Mouse (Mus musculus) heart, embryonic 13.5 days (tissue): ENCODE data around the gene Gpc3. TPM values are rescaled to one million over a fixed set of nuclear protein-coding genes. Genes with fewer than 3 reads are reported as not detected.
"Not testable (repeated sequence)": the region's sequence is repeated elsewhere in the genome, so short reads cannot be mapped to it uniquely, and the experiment has no call there.

Experiments used
- ATAC-seq: fragments of 200-750 bp; cut with Nextera tagmentation; 2 replicates; pipeline ENCODE4 v1.8.0; 2017; ENCODE audit warnings: moderate TSS enrichment; ENCODE audit not compliant: insufficient number of reproducible peaks, low FRiP score, low TSS enrichment; ENCODE audit errors: extremely low read depth
- H3K27ac ChIP-seq: fragments of 300-500 bp; sonication (generic); replicated peaks from 2 replicates; pipeline ENCODE4 v1.5.1; 2015; ENCODE audit warnings: moderate library complexity, mild to moderate bottlenecking, inconsistent platforms
- H3K27me3 ChIP-seq: fragments of 300-500 bp; sonication (generic); replicated peaks from 2 replicates; pipeline ENCODE4 v1.6.1; 2015; ENCODE audit warnings: mild to moderate bottlenecking, inconsistent platforms
- H3K36me3 ChIP-seq: fragments of 300-500 bp; sonication (generic); 2 replicates; pipeline ENCODE4 v1.6.1; 2015; ENCODE audit warnings: mild to moderate bottlenecking, inconsistent platforms
- H3K4me1 ChIP-seq: fragments of 300-500 bp; sonication (generic); 2 replicates; pipeline ENCODE4 v1.6.1; 2015; ENCODE audit warnings: inconsistent platforms
- H3K4me2 ChIP-seq: fragments of 300-500 bp; sonication (generic); 2 replicates; pipeline ENCODE4 v1.6.1; 2015; ENCODE audit warnings: inconsistent platforms, mild to moderate bottlenecking, moderate library complexity
- H3K4me3 ChIP-seq: fragments of 300-500 bp; sonication (generic); 2 replicates; pipeline ENCODE4 v1.5.1; 2015; ENCODE audit warnings: moderate library complexity, mild to moderate bottlenecking, inconsistent platforms
- H3K9ac ChIP-seq: fragments of 300-500 bp; sonication (generic); 2 replicates; pipeline ENCODE4 v1.6.1; 2015; ENCODE audit warnings: inconsistent platforms, mild to moderate bottlenecking, moderate library complexity
- H3K9me3 ChIP-seq: fragments of 300-500 bp; sonication (generic); 2 replicates; pipeline ENCODE4 v1.6.1; 2016; ENCODE audit warnings: inconsistent platforms
- WGBS: fragments of 180-500 bp; shearing (Covaris S2); methylation state at CpG from one replicate; pipeline ENCODE4 v1.1.7; 2015; ENCODE audit warnings: mixed read lengths; 5-methylcytosine and 5-hydroxymethylcytosine counted together
- polyA plus RNA-seq: library from polyadenylated mRNA; unstranded; fragments of >200 nt; fragmentation: Nextera tagmentation; extraction: Ambion mirVana; gene quantifications from 2 replicates; pipeline ENCODE4 v1.2.1, GENCODE M21; 2015

The Gpc3 gene
- polyA plus RNA-seq, 1 experiment from 2014 or later: 511 TPM

DNA sequence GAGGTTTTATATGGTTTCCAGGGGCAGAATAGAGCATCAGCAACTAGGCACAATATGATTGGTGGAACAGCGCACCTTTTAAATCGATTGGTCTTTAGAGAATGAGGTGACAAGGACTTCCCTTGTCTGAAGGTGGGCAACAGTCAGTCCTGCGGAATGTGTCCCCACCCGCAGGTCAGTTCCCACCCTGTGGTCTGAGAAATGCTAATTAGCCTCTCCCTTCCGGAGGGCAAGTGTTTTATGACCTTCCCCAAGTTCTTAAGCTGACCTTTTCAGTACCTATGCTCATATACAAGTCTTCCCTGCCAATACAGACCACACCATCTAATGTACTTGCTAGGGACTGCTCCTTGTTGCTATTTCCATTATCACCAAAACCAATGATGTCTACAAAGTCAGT, 263.1 kb downstream of the Gpc3 start:
- H3K36me3 ChIP-seq, H3K4me2 ChIP-seq, H3K27me3 ChIP-seq, H3K4me3 ChIP-seq, ATAC-seq, H3K27ac ChIP-seq, H3K4me1 ChIP-seq, H3K9me3 ChIP-seq, H3K9ac ChIP-seq: not testable (repeated sequence)
- WGBS: 71% methylated on average over 5 of the region's 5 CpGs

DNA sequence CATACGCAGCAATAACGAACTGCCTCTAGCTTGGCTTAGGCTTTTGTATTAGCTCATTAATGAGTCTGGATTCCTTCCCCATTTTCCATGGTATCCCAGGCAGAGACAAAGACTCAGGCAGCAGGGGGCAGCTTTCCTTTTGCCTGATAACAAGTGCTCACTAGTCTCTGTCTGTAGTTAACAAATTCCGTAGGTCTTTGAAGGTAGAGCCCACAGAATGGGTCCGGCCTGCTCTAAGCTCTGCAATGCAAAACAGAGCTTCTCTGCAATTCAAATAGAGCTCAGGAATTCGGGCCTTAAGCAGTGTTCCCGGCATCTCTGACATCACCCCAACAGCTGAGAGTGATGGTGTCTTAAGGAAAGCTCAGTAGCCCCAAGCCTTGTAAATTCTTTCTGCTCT, 265.0 kb downstream of the Gpc3 start:
- Histone ChIP-seq H3K4me1 (peaks cover 15% of the 10 kb centered on the region; the same call in 1 of the 2 replicates), H3K4me2 (no peak overlapping the region), H3K9me3 (no peaks in the 10 kb centered on the region), H3K4me3 (no peak overlapping the region), H3K9ac (no peak overlapping the region), H3K27ac (no peak overlapping the region), H3K36me3 (no peaks in the 10 kb centered on the region), H3K27me3 (no peaks in the 10 kb centered on the region)
- ATAC-seq: no peak
- WGBS: 66% methylated on average over 6 of the region's 6 CpGs

DNA sequence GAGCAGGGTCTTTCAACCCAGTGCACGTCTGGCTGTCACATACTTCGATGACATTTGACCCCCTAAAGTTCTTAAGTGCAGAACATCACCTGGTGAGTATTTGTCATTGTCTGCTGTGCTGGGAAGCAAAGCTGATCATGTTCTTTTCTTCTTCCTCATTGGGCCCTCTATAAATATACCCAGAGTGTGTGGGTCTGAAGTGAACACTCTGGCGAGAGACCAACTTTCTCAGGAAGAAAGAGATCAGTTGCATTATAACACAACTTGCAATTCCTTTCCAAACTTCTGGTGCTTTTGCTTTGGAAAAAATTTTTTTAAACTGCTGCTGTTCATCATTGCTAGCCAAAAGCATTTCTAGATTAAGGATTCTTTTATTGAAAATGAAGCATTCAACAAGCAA, 269.7 kb downstream of the Gpc3 start:
- no peak for ATAC-seq
- Histone ChIP-seq H3K36me3 (no peaks in the 10 kb centered on the region), H3K9me3 (no peaks in the 10 kb centered on the region), H3K9ac (no peak overlapping the region), H3K4me3 (no peak overlapping the region), H3K4me1 (peaks cover 16% of the 10 kb centered on the region; the same call in 1 of the 2 replicates), H3K4me2 (no peak overlapping the region), H3K27me3 (no peaks in the 10 kb centered on the region), H3K27ac (0 out of 2 replicates have a peak overlapping the region, but pooled peaks have one; percentile 1)
- WGBS: 62% methylated on average over 3 of the region's 3 CpGs

DNA sequence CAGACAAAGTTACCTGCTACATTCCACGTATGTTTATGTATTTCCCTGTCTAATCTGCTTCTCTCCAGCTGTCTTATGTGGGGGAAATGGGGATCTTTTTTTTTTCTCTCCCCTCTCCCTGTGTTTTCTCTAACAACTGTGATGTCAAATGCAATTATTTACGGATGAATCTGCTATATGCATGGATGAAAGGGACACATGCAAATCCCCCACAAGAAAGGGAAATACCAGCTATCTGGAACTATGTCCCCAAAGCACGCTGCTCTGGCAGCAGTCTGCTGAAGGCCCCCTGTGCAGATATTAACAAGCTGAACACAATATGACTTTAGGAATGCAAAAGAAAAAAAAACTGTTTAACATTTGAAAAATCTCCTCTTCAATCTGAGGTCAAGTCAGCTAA, 273.5 kb downstream of the Gpc3 start:
- H3K27ac ChIP-seq: no peak overlapping the region
- WGBS: 66% methylated on average over 3 of the region's 3 CpGs
- no peak overlapping the region for H3K4me3 ChIP-seq
- ATAC-seq: no peak
- no peak overlapping the region for H3K9ac ChIP-seq
- H3K9me3 ChIP-seq: no peaks in the 10 kb centered on the region
- H3K4me1 ChIP-seq: peaks cover 7% of the 10 kb centered on the region; the same call in 1 of the 2 replicates
- no peak overlapping the region for H3K4me2 ChIP-seq
- H3K27me3 ChIP-seq: no peaks in the 10 kb centered on the region
- no peaks in the 10 kb centered on the region for H3K36me3 ChIP-seq

DNA sequence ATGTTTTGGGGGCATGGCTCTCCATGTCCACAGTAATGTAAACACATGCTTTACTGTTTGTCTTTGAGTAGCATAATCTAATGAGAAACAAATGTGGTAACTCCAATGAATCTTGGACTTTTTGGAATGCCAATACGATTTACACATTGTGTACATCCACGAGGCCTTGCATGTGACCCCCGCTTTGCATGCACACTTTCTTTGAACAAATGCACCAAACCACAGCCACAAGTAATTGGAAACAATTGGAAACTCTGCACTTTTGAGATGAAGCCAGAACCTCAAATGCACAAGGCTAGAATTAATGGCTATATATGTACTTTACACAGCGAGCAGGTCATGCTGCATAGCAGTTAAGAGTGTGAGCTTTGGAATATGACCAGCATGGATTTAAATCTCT, 292.0 kb downstream of the Gpc3 start:
- H3K27ac ChIP-seq: no peak overlapping the region
- no peak overlapping the region for H3K4me3 ChIP-seq
- WGBS: 86% methylated on average over 4 of the region's 4 CpGs
- H3K4me2 ChIP-seq: no peak overlapping the region
- no peaks in the 10 kb centered on the region for H3K27me3 ChIP-seq
- H3K9me3 ChIP-seq: no peaks in the 10 kb centered on the region
- no peak overlapping the region for H3K9ac ChIP-seq
- H3K4me1 ChIP-seq: 0 out of 2 replicates have a peak, but pooled peaks cover 3% of the 10 kb centered on the region
- ATAC-seq: no peak
- no peaks in the 10 kb centered on the region for H3K36me3 ChIP-seq

DNA sequence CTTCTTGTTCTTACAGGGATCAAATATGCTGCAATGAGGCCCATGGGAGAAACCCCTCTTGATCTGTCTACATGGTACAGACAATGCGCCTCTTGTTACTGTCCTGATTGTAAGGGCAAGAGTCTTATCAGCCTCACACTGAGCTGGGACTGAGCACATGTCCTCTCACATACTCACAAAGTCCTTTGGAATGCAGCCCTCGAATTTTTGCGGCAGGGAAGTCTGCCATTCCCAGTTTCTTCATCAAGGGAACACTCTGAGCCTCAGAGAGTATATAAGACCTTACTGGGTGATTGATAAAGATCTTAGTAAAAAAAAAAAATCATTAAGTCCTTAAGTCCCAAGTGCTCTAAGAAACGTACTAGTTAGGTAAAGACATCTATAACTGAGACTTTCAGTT, 293.1 kb downstream of the Gpc3 start:
- no peaks in the 10 kb centered on the region for H3K9me3 ChIP-seq
- H3K27me3 ChIP-seq: no peaks in the 10 kb centered on the region
- no peaks in the 10 kb centered on the region for H3K36me3 ChIP-seq
- H3K4me3 ChIP-seq: no peak overlapping the region
- H3K4me2 ChIP-seq: no peak overlapping the region
- 0 out of 2 replicates have a peak, but pooled peaks cover 3% of the 10 kb centered on the region for H3K4me1 ChIP-seq
- WGBS: 35% methylated on average over 4 of the region's 4 CpGs
- no peak for ATAC-seq
- 0 out of 2 replicates have a peak overlapping the region, but pooled peaks have one; percentile 12 for H3K27ac ChIP-seq
- H3K9ac ChIP-seq: no peak overlapping the region

DNA sequence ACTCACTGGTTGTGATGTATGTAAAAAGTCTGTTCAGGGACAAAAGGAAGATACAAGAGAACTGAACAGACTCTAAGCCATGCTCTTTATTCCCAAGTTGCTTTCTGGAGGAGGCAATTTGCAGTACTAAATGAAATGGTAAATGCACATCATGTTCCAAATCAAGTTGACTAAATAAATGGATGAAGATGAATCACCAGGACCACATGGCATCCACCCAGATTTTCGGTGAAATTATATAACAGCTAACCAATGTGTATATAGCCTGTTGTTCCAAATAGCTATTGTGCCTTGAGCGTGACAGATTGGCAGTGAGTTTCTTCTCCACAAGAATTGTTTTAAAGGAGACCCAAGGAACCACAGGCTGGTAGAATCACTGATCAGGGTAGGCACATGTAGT, 302.8 kb downstream of the Gpc3 start:
- H3K4me2 ChIP-seq: no peak overlapping the region

DNA sequence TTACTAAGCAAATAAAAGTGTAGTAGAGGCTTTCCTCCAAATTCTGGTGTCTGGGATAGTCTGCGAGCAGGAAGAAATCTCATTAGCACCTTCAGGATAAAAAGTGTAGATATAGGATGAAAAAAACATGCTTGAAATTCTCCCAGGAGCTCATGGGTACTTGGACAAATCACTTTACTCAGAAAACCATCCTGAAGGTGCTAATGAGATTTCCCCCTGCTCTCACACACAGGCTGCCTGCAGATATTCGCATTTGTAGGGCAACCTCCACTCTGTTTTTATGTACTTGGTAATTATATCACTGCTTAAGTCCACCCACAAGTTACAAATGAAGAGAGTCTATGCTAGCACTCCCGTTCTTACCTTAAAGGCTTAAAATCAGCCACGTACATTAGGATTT, 308.5 kb downstream of the Gpc3 start:
- Histone ChIP-seq H3K4me2 (no peak overlapping the region), H3K9ac (no peak overlapping the region), H3K36me3 (no peaks in the 10 kb centered on the region), H3K9me3 (no peaks in the 10 kb centered on the region), H3K4me1 (no peaks in the 10 kb centered on the region), H3K27me3 (no peaks in the 10 kb centered on the region), H3K27ac (no peak overlapping the region), H3K4me3 (no peak overlapping the region)
- WGBS: 80% methylated on average over 4 of the region's 4 CpGs
- ATAC-seq: no peak

More for the DNA sequence above, 302.8 kb downstream of the Gpc3 start:
- no peak overlapping the region for H3K9ac ChIP-seq
- H3K4me3 ChIP-seq: no peak overlapping the region
- H3K27me3 ChIP-seq: no peaks in the 10 kb centered on the region
- WGBS: 79% methylated on average over 2 of the region's 2 CpGs
- no peak overlapping the region for H3K27ac ChIP-seq
- no peak for ATAC-seq
- no peaks in the 10 kb centered on the region for H3K9me3 ChIP-seq
- H3K4me1 ChIP-seq: no peaks in the 10 kb centered on the region
- peaks cover 10% of the 10 kb centered on the region; the same call in 1 of the 2 replicates for H3K36me3 ChIP-seq

DNA sequence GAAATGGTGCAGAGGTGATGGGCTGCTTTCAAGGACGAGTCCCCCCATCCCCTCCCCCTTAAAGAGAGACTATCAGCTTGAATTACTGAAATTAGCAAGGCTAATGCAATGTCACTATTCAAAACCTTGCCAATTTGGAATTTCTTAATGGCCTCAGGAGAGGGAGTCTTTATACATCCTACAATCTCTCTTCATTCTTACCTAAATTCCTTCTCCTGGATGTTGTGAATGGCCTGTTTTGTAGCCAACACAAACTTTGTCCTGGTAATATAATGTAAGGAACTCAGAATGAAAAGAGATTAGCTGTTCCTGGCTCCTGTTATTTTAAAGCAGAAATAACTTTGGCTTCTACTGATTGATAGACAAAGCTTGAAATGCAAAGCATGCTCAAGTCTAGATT, 325.0 kb downstream of the Gpc3 start:
- Histone ChIP-seq H3K27me3 (no peaks in the 10 kb centered on the region), H3K9me3 (no peaks in the 10 kb centered on the region), H3K4me3 (no peak overlapping the region), H3K9ac (no peak overlapping the region), H3K27ac (no peak overlapping the region), H3K4me2 (no peak overlapping the region), H3K4me1 (peaks cover 20% of the 10 kb centered on the region), H3K36me3 (no peaks in the 10 kb centered on the region)
- no peak for ATAC-seq
- WGBS: 26% methylated on average over 1 of the region's 1 CpGs

DNA sequence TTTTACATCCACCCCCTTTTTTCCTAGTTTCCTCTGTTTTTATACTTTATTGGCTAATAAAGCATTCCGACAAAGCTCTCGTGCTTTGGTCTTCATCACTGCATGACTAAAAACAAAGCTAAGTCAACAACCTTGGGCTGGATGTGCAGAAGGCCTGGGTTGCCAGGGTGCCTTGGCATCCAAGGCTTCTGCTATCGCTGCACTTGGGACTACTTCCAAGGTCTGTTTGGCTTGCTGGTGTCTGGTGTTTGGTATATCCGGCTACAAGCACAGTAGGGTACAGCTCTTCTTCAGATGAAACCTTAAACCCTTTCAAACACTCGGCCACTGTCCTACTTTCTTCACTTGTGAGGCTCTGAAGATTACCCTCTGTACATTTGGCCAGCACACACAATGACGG, 325.8 kb downstream of the Gpc3 start:
- H3K27me3 ChIP-seq: no peaks in the 10 kb centered on the region
- WGBS: 67% methylated on average over 6 of the region's 6 CpGs
- H3K4me3 ChIP-seq: no peak overlapping the region
- no peak for ATAC-seq
- H3K27ac ChIP-seq: peak overlapping the region; percentile 70
- H3K4me2 ChIP-seq: no peak overlapping the region
- H3K36me3 ChIP-seq: no peaks in the 10 kb centered on the region
- H3K9me3 ChIP-seq: no peaks in the 10 kb centered on the region
- peaks cover 27% of the 10 kb centered on the region for H3K4me1 ChIP-seq
- H3K9ac ChIP-seq: no peak overlapping the region

DNA sequence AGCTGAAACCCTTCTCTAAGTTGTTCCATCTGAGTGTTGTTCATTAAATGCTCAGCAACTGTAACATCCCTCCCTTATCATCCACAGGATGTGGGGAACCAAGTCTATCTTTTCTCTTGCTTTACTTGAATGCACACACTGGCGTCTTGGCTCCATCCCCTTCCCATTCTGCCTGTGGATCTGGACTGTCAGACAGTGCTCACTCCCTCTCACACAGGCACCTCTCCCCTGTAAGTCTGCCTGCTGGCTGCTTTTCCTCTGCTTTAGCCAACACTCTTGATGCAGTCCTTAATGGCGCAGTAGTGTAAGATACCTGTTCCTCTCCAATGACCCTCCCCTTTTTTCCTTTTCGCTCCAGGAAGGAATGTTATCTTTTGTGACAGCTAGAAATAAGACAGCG, 331.7 kb downstream of the Gpc3 start:
- H3K9me3 ChIP-seq: no peaks in the 10 kb centered on the region
- H3K4me3 ChIP-seq: no peak overlapping the region
- H3K4me2 ChIP-seq: no peak overlapping the region
- no peaks in the 10 kb centered on the region for H3K27me3 ChIP-seq
- ATAC-seq: no peak
- H3K4me1 ChIP-seq: peaks cover 28% of the 10 kb centered on the region
- 45% methylated on average over 4 of the region's 4 CpGs for WGBS
- H3K9ac ChIP-seq: no peak overlapping the region
- H3K36me3 ChIP-seq: no peaks in the 10 kb centered on the region
- H3K27ac ChIP-seq: 0 out of 2 replicates have a peak overlapping the region, but pooled peaks have one; percentile 12

DNA sequence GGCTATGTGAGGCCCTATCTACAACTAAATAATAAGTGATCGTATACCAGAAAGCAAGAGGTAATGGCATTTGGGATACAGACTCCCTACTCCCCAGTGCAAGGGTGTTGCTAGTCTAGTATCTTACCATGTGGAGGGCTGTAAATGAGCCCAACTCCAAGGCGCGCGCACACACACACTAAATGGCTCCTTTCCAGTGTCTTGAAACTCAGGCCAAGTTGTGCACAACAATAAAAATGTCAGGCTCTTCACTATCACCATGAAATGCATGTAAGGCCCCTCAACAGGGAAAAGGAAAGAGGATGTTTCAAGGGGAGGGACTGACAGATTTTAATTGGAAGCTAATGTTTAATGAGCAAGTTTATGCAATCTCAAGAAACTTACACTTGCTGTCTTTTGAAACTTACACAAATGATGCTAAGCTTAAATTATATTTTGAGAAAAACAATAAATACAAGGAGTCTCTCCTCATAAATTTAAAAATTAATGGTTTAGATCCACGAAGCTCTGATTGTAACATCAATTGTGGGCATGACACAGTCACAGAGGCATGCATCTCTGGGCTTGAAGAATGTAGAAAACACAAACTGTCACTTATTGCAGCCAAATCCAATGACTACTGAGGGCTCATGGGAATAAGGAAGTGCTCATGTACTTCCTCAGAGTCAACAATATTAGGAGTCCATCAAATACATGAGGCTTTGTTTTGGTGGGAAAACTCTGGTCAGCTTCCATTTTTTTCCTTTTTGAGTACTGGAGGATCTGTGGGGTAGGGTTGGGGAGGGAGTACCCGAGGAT, 332.4 kb downstream of the Gpc3 start:
- 84% methylated on average over 6 of the region's 6 CpGs for WGBS

More for the DNA sequence above, 332.4 kb downstream of the Gpc3 start:
- no peak overlapping the region for H3K4me2 ChIP-seq
- no peak overlapping the region for H3K9ac ChIP-seq
- peaks cover 28% of the 10 kb centered on the region for H3K4me1 ChIP-seq
- no peak for ATAC-seq
- H3K27ac ChIP-seq: no peak overlapping the region
- H3K4me3 ChIP-seq: no peak overlapping the region
- H3K36me3 ChIP-seq: no peaks in the 10 kb centered on the region
- H3K9me3 ChIP-seq: no peaks in the 10 kb centered on the region
- H3K27me3 ChIP-seq: no peaks in the 10 kb centered on the region
